Mouse (Mus musculus) urinary bladder, adult 2 months (tissue): Measurements from ENCODE around the gene Ltc4s. TPM values are rescaled to one million over a fixed set of nuclear protein-coding genes. Genes with fewer than 3 reads are reported as not detected.
A peak's percentile ranks its signal among the peaks of the same experiment; 100 is the strongest.

Experiments used
- DNase-seq: peaks from one replicate; pipeline ENCODE4 v3.0.0; 2022; ENCODE audit warnings: low spot score
- polyA plus RNA-seq: library from polyadenylated mRNA; depleted of rRNA; stranded (reverse); fragments of >200 nt; gene quantifications from 2 replicates; pipeline ENCODE4 v1.2.3, GENCODE M21; 2012

Ltc4s gene
- polyA plus RNA-seq, 1 experiment = 36.1 TPM

GRCm38 (mm10) chr11:50248473-50249171 lies 10.2 kb upstream of the Ltc4s start:
- DNase-seq = no peak

GRCm38 (mm10) chr11:50245269-50245668 lies 6.9 kb upstream of the Ltc4s start:
- no peak for DNase-seq

GRCm38 (mm10) chr11:50243926-50244325 lies 5.5 kb upstream of the Ltc4s start:
- no peak for DNase-seq

GRCm38 (mm10) chr11:50240235-50240911 lies 2.0 kb upstream of the Ltc4s start:
- DNase-seq = no peak

- DNase-seq = no peak
Measured at GRCm38 (mm10) chr11:50238821-50239791, 690 bp upstream of the Ltc4s start.

GRCm38 (mm10) chr11:50236937-50237835 lies 1.2 kb downstream of the Ltc4s start:
- no peak for DNase-seq

GRCm38 (mm10) chr11:50236540-50236936 lies 1.9 kb downstream of the Ltc4s start:
- DNase-seq = peak; percentile 74

GRCm38 (mm10) chr11:50234606-50235005 lies 3.8 kb downstream of the Ltc4s start:
- DNase-seq = no peak

GRCm38 (mm10) chr11:50233993-50234392 lies 4.4 kb downstream of the Ltc4s start:
- no peak for DNase-seq

GRCm38 (mm10) chr11:50233022-50233421 lies 5.4 kb downstream of the Ltc4s start:
- no peak for DNase-seq

GRCm38 (mm10) chr11:50231411-50231810 lies 7.0 kb downstream of the Ltc4s start:
- no peak for DNase-seq

- no peak for DNase-seq
Measured at GRCm38 (mm10) chr11:50230481-50231304, 7.7 kb downstream of the Ltc4s start.

- DNase-seq = no peak
Measured at GRCm38 (mm10) chr11:50229252-50229910, 9.0 kb downstream of the Ltc4s start.

- no peak for DNase-seq
Measured at GRCm38 (mm10) chr11:50228772-50229171, 9.6 kb downstream of the Ltc4s start.

GRCm38 (mm10) chr11:50227736-50228135 lies 10.7 kb downstream of the Ltc4s start:
- no peak for DNase-seq

GRCm38 (mm10) chr11:50227226-50227625 lies 11.2 kb downstream of the Ltc4s start:
- no peak for DNase-seq

- DNase-seq = no peak
Measured at GRCm38 (mm10) chr11:50226406-50226805, 12.0 kb downstream of the Ltc4s start.

- no peak for DNase-seq
Measured at GRCm38 (mm10) chr11:50225611-50226378, 12.6 kb downstream of the Ltc4s start.
